Mouse (Mus musculus) MEL (cell line): ENCODE measurements at regions not wholly inside any gene's neighbourhood (a gene's known extent, or its start where the extent isn't known, plus 50 kb on each side); places are given as distances from the start of the nearest gene placed in this dataset.

Experiments used
- BHLHE40 ChIP-seq: IDR thresholded peaks from 2 replicates; pipeline ENCODE4 v1.6.1; 2012; ENCODE audit warnings: low read depth, mild to moderate bottlenecking, inconsistent platforms, low read length, improper control_type of control experiment, borderline replicate concordance
- CTCF ChIP-seq, 3 experiments: IDR thresholded peaks in 2 of 3; conservative IDR thresholded peaks in 1 of 3; 2 replicates each; pipeline ENCODE4 v1.5.1; 2011 to 2012; ENCODE audit warnings: low read length in 3 of 3, low read depth in 2 of 3, mild to moderate bottlenecking in 2 of 3, improper control_type of control experiment in 1 of 3, inconsistent platforms in 1 of 3, mixed read lengths in 1 of 3, moderate library complexity in 1 of 3; ENCODE audit not compliant: control insufficient read depth in 1 of 3, insufficient read depth in 1 of 3, poor library complexity in 1 of 3, severe bottlenecking in 1 of 3
- EP300 ChIP-seq, 2 experiments: IDR thresholded peaks; 2 replicates each; pipeline ENCODE4 v1.6.1; 2011; ENCODE audit warnings: improper control_type of control experiment in 2 of 2, low read length in 2 of 2, low read depth in 1 of 2, mild to moderate bottlenecking in 1 of 2
- ETS1 ChIP-seq: IDR thresholded peaks from 2 replicates; pipeline ENCODE4 v1.6.1; 2012; ENCODE audit warnings: low read depth, mild to moderate bottlenecking, inconsistent platforms, low read length, improper control_type of control experiment, moderate library complexity
- KAT2A ChIP-seq: conservative IDR thresholded peaks from 2 replicates; pipeline ENCODE4 v1.6.1; 2012; ENCODE audit warnings: low read depth, low read length, improper control_type of control experiment, inconsistent platforms
- MAX ChIP-seq: IDR thresholded peaks from 2 replicates; pipeline ENCODE4 v1.6.1; 2011; ENCODE audit warnings: low read length, improper control_type of control experiment
- MXI1 ChIP-seq: IDR thresholded peaks from 2 replicates; pipeline ENCODE4 v1.6.1; 2011; ENCODE audit warnings: mild to moderate bottlenecking, low read depth, low read length, improper control_type of control experiment
- POLR2A ChIP-seq, 2 experiments: IDR thresholded peaks; 2 replicates each; pipeline ENCODE4 v1.6.1; 2011 to 2012; ENCODE audit warnings: low read length in 2 of 2, mild to moderate bottlenecking in 2 of 2, control low read depth in 1 of 2, improper control_type of control experiment in 1 of 2, low read depth in 1 of 2, moderate library complexity in 1 of 2; ENCODE audit not compliant: control insufficient read depth in 1 of 2, insufficient read depth in 1 of 2, poor library complexity in 1 of 2
- POLR2AphosphoS2 ChIP-seq: IDR thresholded peaks from 2 replicates; pipeline ENCODE4 v1.6.1; 2011; ENCODE audit warnings: low read length, improper control_type of control experiment
- TAL1 ChIP-seq: IDR thresholded peaks from 2 replicates; pipeline ENCODE4 v1.6.1; 2012; ENCODE audit warnings: mild to moderate bottlenecking, inconsistent platforms, low read length, moderate library complexity, mixed read lengths
- TCF12 ChIP-seq: IDR thresholded peaks from 2 replicates; pipeline ENCODE4 v1.6.1; 2014; ENCODE audit warnings: low read depth, mild to moderate bottlenecking, inconsistent platforms, low read length, improper control_type of control experiment, moderate library complexity
- UBTF ChIP-seq: IDR thresholded peaks from 2 replicates; pipeline ENCODE4 v1.6.1; 2012; ENCODE audit warnings: low read depth, mild to moderate bottlenecking, inconsistent platforms, low read length, improper control_type of control experiment, moderate library complexity, borderline replicate concordance; ENCODE audit not compliant: insufficient read depth
- ZKSCAN1 ChIP-seq: IDR thresholded peaks from 2 replicates; pipeline ENCODE4 v1.6.1; 2012; ENCODE audit warnings: low read depth, mild to moderate bottlenecking, inconsistent platforms, low read length, improper control_type of control experiment, moderate library complexity
- ZNF384 ChIP-seq: IDR thresholded peaks from 2 replicates; pipeline ENCODE4 v1.6.1; 2012; ENCODE audit warnings: low read depth, mild to moderate bottlenecking, inconsistent platforms, low read length, improper control_type of control experiment

GRCm38 (mm10) chr11:24296893-24297624 is 219.2 kb downstream of the Bcl11a start:
- TF ChIP-seq POLR2A (IDR thresholded peaks at IDR 0.05; ENCODE audit: control insufficient read depth in 1 of 2, insufficient read depth in 1 of 2, low read depth in 1 of 2, low read length in 2 of 2, poor library complexity in 1 of 2) = no peak
- TF ChIP-seq CTCF (IDR thresholded peaks at IDR 0.05 in 2 of 3, conservative IDR thresholded peaks at IDR 0.05 in 1 of 3; ENCODE audit: control insufficient read depth in 1 of 3, insufficient read depth in 1 of 3, low read depth in 2 of 3, low read length in 3 of 3, poor library complexity in 1 of 3, severe bottlenecking in 1 of 3) = no peak
- TF ChIP-seq MXI1 = no peak
- no peak for TF ChIP-seq POLR2AphosphoS2
- no peak for TF ChIP-seq KAT2A
- no peak for TF ChIP-seq ETS1
- TF ChIP-seq ZNF384 = no peak
- TF ChIP-seq UBTF = no peak
- TF ChIP-seq MAX = no peak
- TF ChIP-seq TAL1 = no peak
- no peak for TF ChIP-seq BHLHE40
- no peak for TF ChIP-seq ZKSCAN1
- TF ChIP-seq EP300 (IDR thresholded peaks at IDR 0.05; ENCODE audit: low read depth in 1 of 2, low read length in 2 of 2) = no peak
- no peak for TF ChIP-seq TCF12
